Mouse (Mus musculus) embryonic facial prominence, embryonic 14.5 days (tissue): ENCODE data around the gene Mdm2. TPM values are rescaled to one million over a fixed set of nuclear protein-coding genes. Genes with fewer than 3 reads are reported as not detected.

Experiments
- ATAC-seq: fragments of 200-750 bp; cut with Nextera tagmentation; 2 replicates; pipeline ENCODE4 v1.8.0; 2017; ENCODE audit warnings: low read depth, moderate number of reproducible peaks, moderate TSS enrichment
- DNase-seq: peaks from one replicate; pipeline ENCODE4 v3.0.0-alpha.2; 2015; ENCODE audit warnings: low spot score
- H3K27ac ChIP-seq: fragments of 300-500 bp; sonication (generic); replicated peaks from 2 replicates; pipeline ENCODE4 v1.5.1; 2014; ENCODE audit warnings: low read depth, mild to moderate bottlenecking, low read length, moderate library complexity
- H3K27me3 ChIP-seq: fragments of 300-500 bp; sonication (generic); replicated peaks from 2 replicates; pipeline ENCODE4 v1.6.1; 2014; ENCODE audit warnings: low read length; ENCODE audit not compliant: control insufficient read depth, insufficient read depth
- H3K36me3 ChIP-seq: fragments of 300-500 bp; sonication (generic); 2 replicates; pipeline ENCODE4 v1.6.1; 2014; ENCODE audit warnings: low read length, mixed read lengths; ENCODE audit not compliant: control insufficient read depth, insufficient read depth
- H3K4me1 ChIP-seq: fragments of 300-500 bp; sonication (generic); 2 replicates; pipeline ENCODE4 v1.6.1; 2014; ENCODE audit warnings: antibody characterized with exemption, low read length; ENCODE audit not compliant: control insufficient read depth, insufficient read depth
- H3K4me2 ChIP-seq: fragments of 300-500 bp; sonication (generic); 2 replicates; pipeline ENCODE4 v1.6.1; 2014; ENCODE audit warnings: low read depth, mild to moderate bottlenecking, low read length, moderate library complexity, mixed read lengths
- H3K4me3 ChIP-seq: fragments of 300-500 bp; sonication (generic); 2 replicates; pipeline ENCODE4 v1.5.1; 2014; ENCODE audit warnings: low read depth, mild to moderate bottlenecking, low read length
- H3K9ac ChIP-seq: fragments of 300-500 bp; sonication (generic); 2 replicates; pipeline ENCODE4 v1.6.1; 2014; ENCODE audit warnings: low read depth, mild to moderate bottlenecking, low read length, moderate library complexity, mixed read lengths
- H3K9me3 ChIP-seq: fragments of 300-500 bp; sonication (generic); 2 replicates; pipeline ENCODE4 v1.6.1; 2016; ENCODE audit warnings: low read length; ENCODE audit not compliant: control insufficient read depth
- WGBS: fragments of 180-500 bp; shearing (Covaris S2); extraction: QIAGEN DNeasy Blood & Tissue Kit; methylation state at CpG from one replicate; pipeline ENCODE4 v1.1.7; 2014; 5-methylcytosine and 5-hydroxymethylcytosine counted together
- polyA plus RNA-seq: library from polyadenylated mRNA; unstranded; fragments of >200 nt; fragmentation: Nextera tagmentation; extraction: Ambion mirVana; gene quantifications from 2 replicates; pipeline ENCODE4 v1.2.1, GENCODE M21; 2014

The Mdm2 gene
- polyA plus RNA-seq, 1 experiment from 2014 or later = 34.1 TPM

DNA sequence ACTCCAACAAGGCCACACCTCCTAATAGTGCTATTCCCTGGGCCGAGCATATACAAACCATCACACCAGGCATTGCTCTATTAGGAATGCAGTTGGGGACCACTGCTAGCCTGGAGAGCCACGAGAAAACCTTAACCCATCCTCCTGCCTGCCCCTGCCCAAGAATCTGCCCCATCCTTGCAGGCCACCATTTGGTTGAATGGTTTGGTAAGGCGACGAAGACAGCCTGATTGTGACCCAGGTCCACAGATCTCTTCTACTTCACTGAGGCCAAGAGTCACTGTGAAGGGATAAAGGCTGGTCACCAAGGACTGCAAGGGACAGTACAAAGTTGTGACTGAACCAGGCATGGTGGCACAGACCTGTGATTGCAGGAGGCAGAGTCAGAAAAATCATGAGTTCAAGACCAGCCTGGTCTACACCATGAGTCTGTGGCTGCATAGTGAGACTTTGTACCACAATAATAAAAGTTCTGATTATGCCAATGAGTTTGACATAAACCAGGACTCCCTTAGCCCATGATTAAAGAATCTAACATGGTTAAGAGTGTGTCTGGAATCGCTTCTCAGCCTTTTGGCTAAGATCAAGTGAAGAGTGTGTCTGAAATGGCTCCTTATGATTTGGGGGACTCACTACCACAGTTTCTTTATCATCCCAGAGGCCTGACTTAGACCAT is 63.9 kb downstream of the Mdm2 start:
- DNase-seq (no peak), ATAC-seq (no peak)
- H3K4me3 ChIP-seq = no peak overlapping the region
- 0 out of 2 replicates have a peak, but pooled peaks cover 4% of the 10 kb centered on the region for H3K4me1 ChIP-seq
- WGBS = 84% methylated on average over 5 of the region's 5 CpGs
- H3K9ac ChIP-seq = no peak overlapping the region
- H3K27ac ChIP-seq = no peak overlapping the region
- H3K27me3 ChIP-seq = no peaks in the 10 kb centered on the region
- no peak overlapping the region for H3K4me2 ChIP-seq
- H3K9me3 ChIP-seq = no peaks in the 10 kb centered on the region
- no peaks in the 10 kb centered on the region for H3K36me3 ChIP-seq

DNA sequence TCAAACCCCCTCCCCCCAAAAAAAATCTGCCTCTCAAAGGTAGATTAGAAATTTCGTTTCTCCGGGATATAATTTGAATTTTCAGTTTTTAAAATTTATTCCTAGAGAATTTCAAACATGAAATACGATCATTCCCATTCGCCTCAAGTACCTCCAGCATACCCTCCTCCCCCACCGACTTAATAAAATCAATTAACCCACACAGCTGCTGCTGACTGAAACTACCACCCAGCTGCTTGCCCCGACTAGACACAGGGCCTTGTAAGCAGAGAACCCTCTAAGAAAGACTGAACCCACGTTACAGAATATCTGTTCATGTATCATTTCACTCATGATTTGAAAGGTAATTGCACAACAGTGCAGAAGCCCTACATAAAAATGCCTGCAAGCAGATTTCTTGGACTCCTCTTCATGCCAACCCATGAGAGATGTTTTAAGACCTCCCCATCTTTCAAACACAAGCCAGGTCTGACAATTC is 65.0 kb downstream of the Mdm2 start:
- Histone ChIP-seq H3K9me3 (no peaks in the 10 kb centered on the region), H3K36me3 (no peaks in the 10 kb centered on the region), H3K4me3 (no peak overlapping the region), H3K27me3 (no peaks in the 10 kb centered on the region), H3K4me1 (0 out of 2 replicates have a peak, but pooled peaks cover 5% of the 10 kb centered on the region), H3K9ac (no peak overlapping the region), H3K4me2 (no peak overlapping the region), H3K27ac (no peak overlapping the region)
- ATAC-seq (no peak), DNase-seq (no peak)
- WGBS = 62% methylated on average over 7 of the region's 7 CpGs

DNA sequence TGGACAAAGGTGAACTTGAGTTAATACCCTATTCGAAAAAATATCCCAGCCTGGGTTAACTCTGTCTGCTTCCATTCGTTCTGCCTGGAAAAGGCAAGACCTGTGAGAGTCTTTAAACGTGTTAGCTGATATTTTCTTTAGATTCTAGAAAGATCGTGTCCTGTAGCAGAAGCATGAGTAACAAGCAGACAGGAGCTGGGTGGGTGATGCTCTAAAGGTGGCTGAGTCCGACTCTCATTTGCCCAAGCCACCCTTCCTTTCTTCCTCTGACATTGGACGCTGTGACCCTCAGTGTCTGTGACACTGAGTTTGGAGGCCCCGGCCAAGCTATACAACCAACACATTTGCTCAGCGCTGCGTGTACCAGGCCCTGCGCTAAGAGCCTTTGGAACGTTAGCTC is 65.7 kb downstream of the Mdm2 start:
- DNase-seq (no peak), ATAC-seq (no peak)
- Histone ChIP-seq H3K36me3 (no peaks in the 10 kb centered on the region), H3K4me2 (no peak overlapping the region), H3K27ac (no peak overlapping the region), H3K9ac (no peak overlapping the region), H3K27me3 (no peaks in the 10 kb centered on the region), H3K4me1 (0 out of 2 replicates have a peak, but pooled peaks cover 5% of the 10 kb centered on the region), H3K4me3 (no peak overlapping the region), H3K9me3 (no peaks in the 10 kb centered on the region)
- 86% methylated on average over 11 of the region's 11 CpGs for WGBS

DNA sequence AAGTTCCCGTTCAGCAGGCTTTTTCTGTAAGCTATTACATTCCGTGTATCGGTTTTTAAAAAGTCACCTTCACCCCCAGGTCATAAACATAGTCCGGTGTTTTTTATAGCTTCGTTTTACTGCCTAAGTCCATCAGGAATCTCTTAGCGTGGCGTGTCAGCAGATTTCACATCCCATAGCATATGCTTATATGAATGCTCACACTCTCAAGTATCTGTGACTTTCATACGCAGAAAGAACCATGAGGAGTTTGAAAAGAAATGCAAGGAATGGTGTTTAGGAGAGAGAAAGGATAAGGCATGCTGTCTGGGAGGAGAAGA is 66.2 kb downstream of the Mdm2 start:
- Histone ChIP-seq H3K4me1 (0 out of 2 replicates have a peak, but pooled peaks cover 5% of the 10 kb centered on the region), H3K9ac (no peak overlapping the region), H3K4me2 (no peak overlapping the region), H3K27me3 (no peaks in the 10 kb centered on the region), H3K36me3 (no peaks in the 10 kb centered on the region), H3K4me3 (no peak overlapping the region), H3K27ac (no peak overlapping the region), H3K9me3 (no peaks in the 10 kb centered on the region)
- WGBS = 63% methylated on average over 8 of the region's 8 CpGs
- no peak for DNase-seq
- ATAC-seq = no peak

DNA sequence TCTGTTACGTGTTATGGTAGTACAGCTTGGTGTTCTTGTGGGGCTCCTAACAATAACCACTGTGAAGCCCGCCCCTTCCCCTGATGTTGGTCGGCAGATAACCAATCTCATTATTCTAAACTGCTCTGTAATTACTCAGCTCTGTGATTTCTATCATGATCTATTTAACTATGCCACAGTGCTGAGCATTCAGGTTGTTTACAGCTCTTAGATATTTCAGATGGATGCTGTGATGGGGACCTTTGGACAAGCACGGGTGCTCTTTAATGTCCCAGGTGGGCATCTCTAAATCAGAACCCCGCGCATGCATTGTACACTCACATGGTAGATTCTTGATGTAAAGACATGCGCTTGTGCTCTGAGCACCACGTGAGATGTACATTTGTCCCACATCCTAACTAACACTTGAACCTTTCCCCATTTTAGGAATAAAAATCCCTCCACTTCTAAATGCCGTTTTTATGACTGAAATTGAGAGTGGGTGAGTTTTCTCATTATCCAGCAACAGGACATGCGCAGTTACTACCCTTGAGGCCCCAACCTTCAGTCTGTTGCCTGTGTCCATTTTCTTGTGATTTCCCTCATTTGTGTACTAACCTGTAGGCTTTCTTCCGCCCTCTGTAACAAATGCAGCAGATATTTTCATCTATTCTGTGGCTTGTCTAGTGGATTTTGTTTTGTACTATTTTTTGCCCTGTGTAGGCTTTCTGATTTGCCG is 66.7 kb downstream of the Mdm2 start:
- 82% methylated on average over 12 of the region's 12 CpGs for WGBS
- ATAC-seq = no peak
- Histone ChIP-seq H3K9ac (no peak overlapping the region), H3K4me1 (0 out of 2 replicates have a peak, but pooled peaks cover 5% of the 10 kb centered on the region), H3K9me3 (no peaks in the 10 kb centered on the region), H3K27ac (no peak overlapping the region), H3K27me3 (no peaks in the 10 kb centered on the region), H3K4me2 (no peak overlapping the region), H3K4me3 (no peak overlapping the region), H3K36me3 (no peaks in the 10 kb centered on the region)
- DNase-seq = no peak

DNA sequence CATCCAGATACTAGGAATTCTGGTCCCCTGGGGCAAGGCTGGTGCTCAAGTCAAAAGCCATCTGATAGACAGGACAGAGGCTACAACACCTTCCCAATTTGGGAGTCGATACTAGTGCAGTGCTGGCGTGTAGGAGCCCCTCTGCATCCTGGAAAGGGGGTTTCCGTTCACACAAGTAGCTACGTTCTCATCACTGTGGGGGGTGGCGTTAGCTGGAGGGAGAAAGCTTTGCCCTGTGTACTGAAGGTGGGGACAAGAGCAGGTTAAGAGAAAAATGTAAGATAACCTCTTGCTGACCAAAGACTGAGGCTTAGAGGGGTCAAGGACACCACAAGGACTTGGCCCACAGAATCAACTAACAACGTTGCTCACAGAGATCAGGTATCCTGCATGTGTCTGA is 67.3 kb downstream of the Mdm2 start:
- ATAC-seq = no peak
- H3K9ac ChIP-seq = no peak overlapping the region
- WGBS = 80% methylated on average over 6 of the region's 6 CpGs
- H3K4me3 ChIP-seq = no peak overlapping the region
- DNase-seq = no peak
- no peak overlapping the region for H3K27ac ChIP-seq
- H3K4me2 ChIP-seq = no peak overlapping the region
- H3K36me3 ChIP-seq = no peaks in the 10 kb centered on the region
- H3K4me1 ChIP-seq = 0 out of 2 replicates have a peak, but pooled peaks cover 5% of the 10 kb centered on the region
- no peaks in the 10 kb centered on the region for H3K9me3 ChIP-seq
- no peaks in the 10 kb centered on the region for H3K27me3 ChIP-seq

DNA sequence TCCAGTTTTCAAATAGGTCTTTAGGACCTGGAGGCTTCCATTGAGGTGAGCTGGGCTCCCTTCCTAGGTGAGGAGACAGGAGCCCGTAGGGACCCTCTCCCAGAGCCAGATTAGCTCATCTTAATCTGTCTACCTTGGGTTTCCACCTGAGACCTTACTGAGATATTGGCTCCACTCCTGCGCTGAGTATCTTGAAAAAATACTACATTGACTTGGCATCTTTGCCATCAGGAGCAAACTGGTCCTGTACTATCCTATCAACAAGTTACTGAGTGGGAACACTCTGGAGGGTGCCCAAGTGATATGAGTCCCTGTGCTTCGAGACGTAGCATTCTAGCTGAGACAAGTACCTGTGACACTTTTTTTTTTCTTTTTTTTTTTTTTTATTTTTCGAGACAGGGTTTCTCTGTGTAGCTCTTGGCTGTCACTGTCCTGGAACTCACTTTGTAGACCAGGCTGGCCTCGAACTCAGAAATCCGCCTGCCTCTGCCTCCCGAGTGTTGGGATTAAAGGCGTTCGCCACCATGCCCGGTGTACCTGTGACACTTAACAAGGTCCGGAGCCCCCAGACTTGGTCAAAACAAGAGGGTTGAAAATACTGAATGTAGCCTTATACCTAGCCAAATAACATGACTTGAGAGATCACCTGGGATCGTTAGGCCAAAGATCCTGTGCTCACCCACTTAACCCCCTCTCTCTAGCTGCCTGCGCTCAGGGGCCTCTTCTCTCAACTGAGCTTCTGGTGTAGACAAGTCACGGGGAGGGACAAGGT is 67.9 kb downstream of the Mdm2 start:
- no peak for DNase-seq
- WGBS = 93% methylated on average over 15 of the region's 15 CpGs
- Histone ChIP-seq H3K9me3 (no peaks in the 10 kb centered on the region), H3K36me3 (no peaks in the 10 kb centered on the region), H3K4me1 (0 out of 2 replicates have a peak, but pooled peaks cover 5% of the 10 kb centered on the region), H3K27me3 (no peaks in the 10 kb centered on the region), H3K27ac (no peak overlapping the region), H3K9ac (no peak overlapping the region), H3K4me3 (no peak overlapping the region), H3K4me2 (no peak overlapping the region)
- ATAC-seq = no peak

DNA sequence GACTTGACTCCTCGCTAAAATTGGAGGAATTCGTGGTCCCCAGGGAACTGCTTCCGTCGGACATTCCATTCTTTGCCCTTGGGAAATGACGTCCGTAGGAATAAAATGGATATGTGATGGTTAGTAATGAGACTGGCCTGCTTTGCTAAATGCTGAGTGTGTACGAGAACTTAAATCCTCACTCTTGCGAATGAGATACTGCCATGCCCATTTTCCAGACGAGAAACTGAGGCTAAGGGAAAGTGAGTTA is 68.4 kb downstream of the Mdm2 start:
- Histone ChIP-seq H3K4me2 (peak overlapping the region; percentile 39; the same call in 1 of the 2 replicates), H3K9ac (no peak overlapping the region), H3K27me3 (no peaks in the 10 kb centered on the region), H3K4me1 (0 out of 2 replicates have a peak, but pooled peaks cover 5% of the 10 kb centered on the region), H3K27ac (no peak overlapping the region), H3K9me3 (no peaks in the 10 kb centered on the region), H3K36me3 (no peaks in the 10 kb centered on the region), H3K4me3 (no peak overlapping the region)
- WGBS = 74% methylated on average over 9 of the region's 9 CpGs
- DNase-seq (no peak), ATAC-seq (no peak)
